ENCODE assay signal across 17 mouse cellular contexts in the genomic region with DNA sequence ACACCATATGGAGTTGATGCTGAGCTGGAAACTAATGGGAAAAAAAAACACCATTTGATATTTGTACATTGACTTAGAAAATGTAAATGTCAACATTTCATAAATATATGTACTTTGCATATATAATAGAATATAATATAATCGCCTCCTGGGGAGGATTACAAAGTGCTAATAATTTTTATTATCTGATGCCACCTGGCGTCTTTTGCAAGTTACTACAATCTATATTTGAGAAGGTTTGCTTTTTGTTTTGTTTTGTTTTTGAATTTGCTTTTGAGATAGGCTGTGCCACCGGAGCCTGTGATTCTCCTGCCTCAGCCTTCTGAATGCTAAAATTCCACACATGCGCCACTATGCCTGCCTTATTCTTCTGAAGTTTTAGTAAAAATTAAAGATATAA. TPM values are rescaled to one million over a fixed set of nuclear protein-coding genes. Genes with fewer than 3 reads are reported as not detected.
A peak's percentile ranks its signal among the peaks of the same experiment; 100 is the strongest.
DNase-seq lines count a peak whose midpoint lies in the region; ATAC-seq and TF ChIP-seq lines count a peak whose summit lies in the region.
"Had no signal": no experiment of that assay in that cellular context is flagged by ENCODE, and none has a peak within 500 bp of the region (broad histone marks: within the 10 kb centered on the region; RNA-seq: fewer than 3 reads in every experiment).

No protein-coding gene starts in this region.

- TF ChIP-seq EP300 in liver, embryonic 14.5 days (IDR thresholded peaks at IDR 0.05; ENCODE audit: low read depth), result no peak

- DNase-seq in embryo, embryonic 11 days, result peak; percentile 20
- no peak for DNase-seq in embryo, embryonic 9.5 days (ENCODE audit: extremely low spot score)
- DNase-seq in liver, embryonic 14.5 days (ENCODE audit: low read depth in 3 of 3, low spot score in 3 of 3), result no peak
- no peak for DNase-seq in liver
- peak; percentile 36 for DNase-seq in naive thymus-derived CD4-positive, alpha-beta T cell, adult 2 months (ENCODE audit: low read depth)
- no peak for DNase-seq in forebrain, embryonic 10.5 days (ENCODE audit: extremely low spot score, low spot score)
- no peak for DNase-seq in lung, postnatal 14 days
- DNase-seq: adrenal gland, postnatal 36 days; cerebellum, adult 11-12 months; gastrocnemius, postnatal 36 days; heart, postnatal 36 days; kidney, adult 11 months; lung, postnatal 36 days had no signal

- H3K36me3 ChIP-seq in liver, embryonic 14.5 days (replicated peaks; ENCODE audit: control insufficient read depth, insufficient read depth, low read depth), result no peaks in the 10 kb centered on the region
- no peaks in the 10 kb centered on the region for H3K36me3 ChIP-seq in forebrain, embryonic 10.5 days (replicated peaks)
- H3K36me3 ChIP-seq: embryonic facial prominence, embryonic 13.5 days; limb, embryonic 12.5 days had no signal

- peak; percentile 15; the same call in 1 of the 2 replicates for TF ChIP-seq CTCF in liver, embryonic 14.5 days (IDR thresholded peaks at IDR 0.05; ENCODE audit: low read depth)

- no peak overlapping the region for H3K9ac ChIP-seq in liver, embryonic 14.5 days (replicated peaks)
- H3K9ac ChIP-seq: embryonic facial prominence, embryonic 13.5 days; forebrain, embryonic 13.5 days; limb, embryonic 12.5 days had no signal

- no peak overlapping the region for H3K4me3 ChIP-seq in liver, embryonic 14.5 days (ENCODE audit: insufficient read depth in 1 of 2, low read depth in 2 of 2, low read length in 2 of 2)
- H3K4me3 ChIP-seq in forebrain, embryonic 10.5 days, result no peak overlapping the region
- H3K4me3 ChIP-seq: embryonic facial prominence, embryonic 13.5 days; forebrain, embryonic 13.5 days; limb, embryonic 12.5 days had no signal

- no peaks in the 10 kb centered on the region for H3K4me1 ChIP-seq in liver, embryonic 14.5 days (replicated peaks; ENCODE audit: control insufficient read depth in 2 of 2, insufficient read depth in 2 of 2, low read length in 1 of 2)
- no peaks in the 10 kb centered on the region for H3K4me1 ChIP-seq in forebrain, embryonic 10.5 days
- H3K4me1 ChIP-seq: embryonic facial prominence, embryonic 13.5 days; forebrain, embryonic 13.5 days; limb, embryonic 12.5 days had no signal

- H3K27me3 ChIP-seq in liver, embryonic 14.5 days (ENCODE audit: control insufficient read depth, insufficient read depth, low read length), result no peaks in the 10 kb centered on the region
- no peaks in the 10 kb centered on the region for H3K27me3 ChIP-seq in forebrain, embryonic 10.5 days (ENCODE audit: poor library complexity, severe bottlenecking)
- H3K27me3 ChIP-seq: embryonic facial prominence, embryonic 13.5 days; forebrain, embryonic 13.5 days; limb, embryonic 12.5 days had no signal

- no peak overlapping the region for H3K4me2 ChIP-seq in liver, embryonic 14.5 days (ENCODE audit: low read depth)
- H3K4me2 ChIP-seq: embryonic facial prominence, embryonic 13.5 days; forebrain, embryonic 13.5 days; limb, embryonic 12.5 days had no signal

- no peaks in the 10 kb centered on the region for H3K9me3 ChIP-seq in liver, embryonic 14.5 days (ENCODE audit: control insufficient read depth, low read length)
- no peaks in the 10 kb centered on the region for H3K9me3 ChIP-seq in forebrain, embryonic 10.5 days
- H3K9me3 ChIP-seq: embryonic facial prominence, embryonic 13.5 days; forebrain, embryonic 13.5 days; limb, embryonic 12.5 days had no signal

- WGBS in liver, embryonic 14.5 days (ENCODE audit: insufficient replicate concordance), result 42% methylated on average over 4 of the region's 4 CpGs
- 78% methylated on average over 4 of the region's 4 CpGs for WGBS in forebrain, embryonic 10.5 days

- ATAC-seq in liver, embryonic 14.5 days (ENCODE audit: insufficient read depth), result no peak
- peak; percentile 65 for ATAC-seq in activated CD4-positive, CD25-positive, alpha-beta regulatory T cell, adult 4 months
- ATAC-seq: forebrain, embryonic 13.5 days had no signal

- no peak overlapping the region for H3K27ac ChIP-seq in liver, embryonic 14.5 days
- no peak overlapping the region for H3K27ac ChIP-seq in forebrain, embryonic 10.5 days
- H3K27ac ChIP-seq: embryonic facial prominence, embryonic 13.5 days; forebrain, embryonic 13.5 days; limb, embryonic 12.5 days had no signal

RNA-seq across cellular contexts. Expression of gene Bckdhb, which starts 19.1 kb away (rescaled TPM):
- polyA plus RNA-seq in liver, embryonic 14.5 days (2012; rRNA removed), result 8.2 and 14.1 TPM in 2 replicates
- 23.1 and 24.1 TPM in 2 replicates for polyA plus RNA-seq in liver, embryonic 14.5 days (2014; fragmentation: Nextera tagmentation; extraction: Ambion mirVana)
- 10 to 100 TPM in 1 of 2 experiments, 1 to 10 TPM in 1; 9.3 to 10.2 TPM for polyA plus RNA-seq in activated CD4-positive, CD25-positive, alpha-beta regulatory T cell, adult 4 months (2017; shearing (Covaris generic))
- 66.4 and 66.8 TPM in 2 replicates for polyA plus RNA-seq in forebrain, embryonic 10.5 days (2016; fragmentation: Nextera tagmentation; extraction: Ambion mirVana)

Comparison
In these comparisons a context has a peak if more than half of its experiments do, and no peak if none do; other contexts are left out.
1. DNase-seq: peak in embryo, embryonic 11 days (single experiment) and naive thymus-derived CD4-positive, alpha-beta T cell, adult 2 months (single experiment); none in embryo, embryonic 9.5 days (single experiment), liver, embryonic 14.5 days (0 of 3), liver (single experiment), forebrain, embryonic 10.5 days (single experiment) and lung, postnatal 14 days (single experiment).